In the genomic region with DNA sequence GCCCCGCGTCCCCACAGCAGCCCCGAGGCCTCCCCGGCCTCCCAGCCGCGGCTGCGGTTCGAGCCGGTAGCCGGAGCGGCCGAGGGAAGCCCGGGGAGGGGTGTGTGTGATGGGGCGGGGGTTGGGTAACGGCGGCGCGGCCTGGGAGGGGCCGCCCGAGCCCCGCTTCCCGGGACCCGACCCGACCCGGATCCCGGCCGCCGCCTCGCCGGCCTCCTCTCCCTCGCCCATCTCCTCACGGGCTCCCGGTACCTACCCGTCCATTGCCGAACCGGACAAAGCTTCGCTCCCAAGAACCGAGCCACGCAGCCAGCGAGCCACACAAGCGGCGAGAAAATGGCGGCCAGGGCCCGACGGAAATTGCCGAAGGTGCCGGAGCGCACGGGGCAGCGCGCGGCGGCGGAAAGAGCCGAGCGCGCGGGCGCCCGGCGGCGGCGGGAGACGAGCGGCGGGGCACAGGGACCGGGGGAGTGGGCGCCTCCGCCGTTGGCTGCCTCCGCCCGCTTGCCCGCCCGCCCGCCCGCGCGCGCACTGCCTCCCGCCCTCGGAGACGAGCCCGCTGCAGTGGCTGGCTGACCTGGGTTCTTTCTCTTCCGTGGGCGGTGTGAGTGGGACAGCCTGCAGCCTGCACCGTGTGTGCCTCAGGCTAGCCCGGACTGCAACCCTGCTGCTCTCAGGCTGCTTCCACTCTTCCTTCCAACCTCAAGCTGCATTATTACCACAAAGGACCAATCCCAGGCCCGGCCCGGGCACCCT, we compare ENCODE assay signal across 7 mouse cellular contexts. TPM values are rescaled to one million over a fixed set of nuclear protein-coding genes. Genes with fewer than 3 reads are reported as not detected.
DNase-seq lines count a peak whose midpoint lies in the region; ATAC-seq and TF ChIP-seq lines count a peak whose summit lies in the region.

No protein-coding gene starts in this region.

- intact Hi-C loops in left cerebral cortex, postnatal 4 days (cut with DNase I), result no loop called here

- H3K36me3 ChIP-seq in embryonic facial prominence, embryonic 10.5 days (replicated peaks), result peaks cover 22% of the 10 kb centered on the region
- no peaks in the 10 kb centered on the region for H3K36me3 ChIP-seq in intestine, postnatal 0 days (ENCODE audit: control insufficient read depth, insufficient read depth)
- H3K36me3 ChIP-seq in midbrain, embryonic 11.5 days (ENCODE audit: control insufficient read depth, insufficient read depth, low read length), result no peaks in the 10 kb centered on the region

- no peak for TF ChIP-seq CTCF in intestine, postnatal 0 days (IDR thresholded peaks at IDR 0.05; ENCODE audit: low read depth)

- peak overlapping the region; percentile 94 for H3K4me3 ChIP-seq in embryonic facial prominence, embryonic 10.5 days
- H3K4me3 ChIP-seq in intestine, postnatal 0 days (ENCODE audit: low read depth, low read length), result peak overlapping the region; percentile 96
- H3K4me3 ChIP-seq in midbrain, embryonic 11.5 days (ENCODE audit: low read depth, low read length), result peak overlapping the region; percentile 94

- DNase-seq in adrenal gland, postnatal 14 days, result peak; percentile 94
- DNase-seq in embryonic facial prominence, embryonic 10.5 days (ENCODE audit: low spot score), result peak; percentile 90
- peak; percentile 91 for DNase-seq in left cerebral cortex, postnatal 4 days
- DNase-seq in midbrain, embryonic 11.5 days (ENCODE audit: low spot score, missing footprints), result peak; percentile 98
- peak; percentile 87 for DNase-seq in right cerebral cortex, postnatal 4 days

- H3K9ac ChIP-seq in intestine, postnatal 0 days (ENCODE audit: low read depth, low read length), result peak overlapping the region; percentile 99
- peak overlapping the region; percentile 100 for H3K9ac ChIP-seq in midbrain, embryonic 11.5 days (ENCODE audit: low read length)

- WGBS in embryonic facial prominence, embryonic 10.5 days, result under 1% methylated on average over 88 of the region's 89 CpGs
- WGBS in intestine, postnatal 0 days, result under 1% methylated on average over 58 of the region's 89 CpGs
- WGBS in midbrain, embryonic 11.5 days, result under 1% methylated on average over 54 of the region's 89 CpGs

- peak; percentile 54 for ATAC-seq in granulocyte monocyte progenitor cell, adult 5-6 weeks (replicated peaks; ENCODE audit: poor library complexity, severe bottlenecking)
- ATAC-seq in intestine, postnatal 0 days, result peak; percentile 96
- ATAC-seq in midbrain, embryonic 11.5 days (ENCODE audit: low FRiP score), result peak; percentile 93

- no peaks in the 10 kb centered on the region for H3K9me3 ChIP-seq in embryonic facial prominence, embryonic 10.5 days
- H3K9me3 ChIP-seq in intestine, postnatal 0 days (ENCODE audit: control insufficient read depth), result no peaks in the 10 kb centered on the region
- H3K9me3 ChIP-seq in midbrain, embryonic 11.5 days (ENCODE audit: control insufficient read depth, low read length), result no peaks in the 10 kb centered on the region

- H3K27me3 ChIP-seq in embryonic facial prominence, embryonic 10.5 days (replicated peaks; ENCODE audit: low read depth, poor library complexity, severe bottlenecking), result no peaks in the 10 kb centered on the region
- no peaks in the 10 kb centered on the region for H3K27me3 ChIP-seq in intestine, postnatal 0 days (replicated peaks; ENCODE audit: control insufficient read depth, insufficient read depth, low read length)
- H3K27me3 ChIP-seq in midbrain, embryonic 11.5 days (ENCODE audit: control insufficient read depth, insufficient read depth, low read length), result no peaks in the 10 kb centered on the region

- H3K27ac ChIP-seq in embryonic facial prominence, embryonic 10.5 days (replicated peaks), result peak overlapping the region; percentile 100
- H3K27ac ChIP-seq in intestine, postnatal 0 days (ENCODE audit: low read depth, low read length), result peak overlapping the region; percentile 94
- H3K27ac ChIP-seq in midbrain, embryonic 11.5 days (ENCODE audit: low read depth, low read length), result peak overlapping the region; percentile 87

- H3K4me2 ChIP-seq in intestine, postnatal 0 days (replicated peaks; ENCODE audit: low read depth), result peak overlapping the region; percentile 73
- H3K4me2 ChIP-seq in midbrain, embryonic 11.5 days, result peak overlapping the region; percentile 52

- peaks cover 42% of the 10 kb centered on the region for H3K4me1 ChIP-seq in embryonic facial prominence, embryonic 10.5 days
- H3K4me1 ChIP-seq in intestine, postnatal 0 days (replicated peaks; ENCODE audit: control insufficient read depth, insufficient read depth, low read length), result no peaks in the 10 kb centered on the region
- H3K4me1 ChIP-seq in midbrain, embryonic 11.5 days (ENCODE audit: control insufficient read depth, insufficient read depth, low read length), result peaks cover 13% of the 10 kb centered on the region

RNA-seq across cellular contexts. Expression of a gene that starts 1.1 kb away (rescaled TPM):
- 39.8 and 46.1 TPM in 2 replicates for total RNA-seq in adrenal gland, postnatal 14 days (2021)
- 171 and 174 TPM in 2 replicates for polyA plus RNA-seq in embryonic facial prominence, embryonic 10.5 days (2016; fragmentation: Nextera tagmentation; extraction: Ambion mirVana)
- total RNA-seq in granulocyte monocyte progenitor cell, adult 5-6 weeks (2014; fragmentation: Nextera tagmentation), result 75.0 and 82.1 TPM in 2 replicates
- total RNA-seq in granulocyte monocyte progenitor cell, adult 5-6 weeks (2017), result 37.2 and 63.4 TPM in 2 replicates
- 22.5 and 26.4 TPM in 2 replicates for polyA plus RNA-seq in intestine, postnatal 0 days (2015; fragmentation: Nextera tagmentation; extraction: Ambion mirVana)
- 100 to 1,000 TPM; 259 to 287 TPM for total RNA-seq in left cerebral cortex, postnatal 4 days (2021)
- polyA plus RNA-seq in midbrain, embryonic 11.5 days (2014; fragmentation: Nextera tagmentation; extraction: Ambion mirVana), result 399 and 416 TPM in 2 replicates

Comparison
In these comparisons a context has a peak if more than half of its experiments do, and no peak if none do; other contexts are left out.
1. Peak in every context shown above with its lines: DNase-seq, ATAC-seq, H3K4me3 ChIP-seq and H3K27ac ChIP-seq.